Mouse (Mus musculus): Measurements from ENCODE around the gene Irf2.

Gene Irf2

GRCm38 (mm10) chr8:46881755-46882419 lies 142.4 kb downstream of the Irf2 start:
- no peak for DNase-seq (ENCODE audit: low spot score in 2 of 2)

DNA sequence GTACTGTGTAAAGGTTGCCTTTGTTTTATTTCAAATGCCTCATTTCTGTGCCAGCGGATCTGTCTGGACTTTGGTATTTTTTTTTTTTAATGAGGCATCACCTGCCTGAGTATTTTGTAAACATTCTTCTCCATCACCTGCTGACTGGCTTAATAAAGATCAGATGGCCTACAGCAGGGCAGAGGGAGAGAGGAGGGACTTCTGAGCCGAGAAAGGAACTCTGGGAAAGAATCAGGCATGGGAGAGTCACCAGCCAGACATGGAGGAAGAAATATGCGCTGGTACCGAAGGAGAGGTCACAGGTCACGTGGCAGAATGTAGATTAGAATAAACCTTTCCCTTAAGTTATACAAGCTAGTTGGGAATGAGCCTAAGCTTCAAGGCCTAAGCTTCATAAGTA lies 143.2 kb downstream of the Irf2 start:
- DNase-seq (ENCODE audit: low spot score in 2 of 2), result no peak

- no peak for DNase-seq (ENCODE audit: low spot score in 2 of 2)
Measured at GRCm38 (mm10) chr8:46883232-46884000, 143.9 kb downstream of the Irf2 start.

DNA sequence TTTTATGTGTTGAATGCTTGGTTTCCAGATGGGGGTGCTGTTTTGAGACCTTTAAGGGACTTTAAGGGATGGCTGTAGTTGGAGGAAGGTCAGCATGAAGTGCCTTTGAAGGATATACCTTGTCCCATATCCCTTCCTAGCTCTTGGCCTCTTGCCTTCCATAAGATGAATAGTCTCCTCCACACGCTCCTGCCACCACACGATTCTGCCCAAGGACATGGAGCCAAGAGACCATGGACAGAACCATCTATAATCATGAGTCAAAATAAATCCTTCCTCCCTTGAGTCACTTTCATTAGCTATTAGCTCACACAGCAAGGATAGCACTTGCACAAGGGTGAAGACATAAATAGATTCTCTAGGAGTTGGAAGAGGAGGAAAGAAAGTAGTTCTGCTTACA lies 146.3 kb downstream of the Irf2 start:
- no peak for DNase-seq (ENCODE audit: low spot score in 2 of 2)

DNA sequence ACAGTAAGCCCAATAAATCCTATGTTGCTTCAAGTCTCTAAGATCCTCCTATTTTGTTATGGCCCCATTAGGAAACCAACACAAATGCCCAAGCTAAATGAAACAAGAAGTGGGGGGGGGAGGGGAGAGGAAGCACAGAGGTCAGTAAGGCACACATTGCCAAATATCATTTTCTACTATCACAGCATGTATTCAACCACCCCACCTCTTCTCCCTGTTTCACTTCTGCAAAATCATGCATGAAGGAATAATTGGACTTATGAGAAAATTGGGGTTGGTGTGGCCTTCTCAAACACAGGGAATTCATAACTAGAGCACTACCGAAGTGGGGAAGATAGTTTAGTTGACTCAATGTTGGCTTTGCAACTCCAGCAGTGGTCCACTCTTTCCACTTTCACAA lies 146.7 kb downstream of the Irf2 start:
- DNase-seq (ENCODE audit: low spot score in 2 of 2), result no peak

DNA sequence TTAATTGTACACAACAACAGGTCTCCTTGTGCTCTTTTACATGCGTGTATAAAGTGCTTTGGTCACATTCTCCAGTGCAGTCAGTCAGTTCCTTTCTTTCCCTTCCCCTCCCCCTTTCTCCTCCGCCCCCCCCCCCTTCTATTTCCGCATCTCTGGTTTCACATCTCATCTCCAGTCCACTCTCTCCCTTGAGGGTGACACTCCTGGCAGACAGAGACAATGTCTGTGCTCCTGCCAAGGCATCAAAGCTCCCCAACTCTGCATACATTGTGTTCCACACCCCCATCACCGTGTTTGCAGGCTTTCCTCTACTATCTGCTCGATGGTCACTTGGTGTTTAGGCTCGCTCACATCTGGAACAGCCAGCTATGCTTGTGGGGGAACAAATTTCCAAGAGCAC lies 147.9 kb downstream of the Irf2 start:
- no peak for DNase-seq (ENCODE audit: low spot score in 2 of 2)

DNA sequence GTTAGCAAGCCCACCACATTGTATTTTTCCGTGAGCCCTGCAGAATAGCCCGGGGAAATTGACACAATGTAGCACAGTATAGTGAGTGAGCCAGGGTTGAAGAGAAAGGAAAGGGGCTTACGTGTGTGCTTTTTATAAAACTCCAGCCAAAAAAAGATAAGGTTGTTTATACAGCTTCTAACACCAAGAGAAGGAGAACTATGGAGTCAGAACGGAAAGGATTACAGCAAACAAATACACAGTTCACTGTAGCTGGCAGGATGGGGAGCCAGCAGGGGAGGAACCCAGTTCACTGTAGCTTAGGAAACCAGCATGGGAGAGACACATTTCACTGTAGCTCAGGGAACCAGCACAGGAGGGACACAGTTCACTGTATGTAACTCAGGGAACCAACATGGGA lies 149.0 kb downstream of the Irf2 start:
- no peak for DNase-seq (ENCODE audit: low spot score in 2 of 2)

DNA sequence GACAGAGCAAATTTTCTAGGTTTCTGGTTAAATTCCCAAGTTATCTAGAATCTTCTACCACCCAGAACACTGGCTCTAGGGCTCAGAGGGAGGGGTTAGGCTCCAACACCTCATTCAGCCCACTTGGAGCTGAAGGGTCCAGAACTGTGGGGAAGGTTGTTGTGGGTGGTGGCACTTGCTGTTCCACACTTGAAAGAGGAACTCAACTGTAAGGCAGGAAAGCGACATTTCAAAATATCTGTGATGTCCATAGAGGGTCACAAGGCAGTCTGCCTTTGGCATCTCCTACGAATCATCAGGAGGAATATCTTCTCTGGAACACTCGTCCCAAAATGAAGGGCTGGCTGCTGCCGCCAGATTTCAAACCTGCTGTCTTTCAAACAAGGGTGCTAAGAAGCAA lies 150.7 kb downstream of the Irf2 start:
- no peak for DNase-seq (ENCODE audit: low spot score in 2 of 2)

DNA sequence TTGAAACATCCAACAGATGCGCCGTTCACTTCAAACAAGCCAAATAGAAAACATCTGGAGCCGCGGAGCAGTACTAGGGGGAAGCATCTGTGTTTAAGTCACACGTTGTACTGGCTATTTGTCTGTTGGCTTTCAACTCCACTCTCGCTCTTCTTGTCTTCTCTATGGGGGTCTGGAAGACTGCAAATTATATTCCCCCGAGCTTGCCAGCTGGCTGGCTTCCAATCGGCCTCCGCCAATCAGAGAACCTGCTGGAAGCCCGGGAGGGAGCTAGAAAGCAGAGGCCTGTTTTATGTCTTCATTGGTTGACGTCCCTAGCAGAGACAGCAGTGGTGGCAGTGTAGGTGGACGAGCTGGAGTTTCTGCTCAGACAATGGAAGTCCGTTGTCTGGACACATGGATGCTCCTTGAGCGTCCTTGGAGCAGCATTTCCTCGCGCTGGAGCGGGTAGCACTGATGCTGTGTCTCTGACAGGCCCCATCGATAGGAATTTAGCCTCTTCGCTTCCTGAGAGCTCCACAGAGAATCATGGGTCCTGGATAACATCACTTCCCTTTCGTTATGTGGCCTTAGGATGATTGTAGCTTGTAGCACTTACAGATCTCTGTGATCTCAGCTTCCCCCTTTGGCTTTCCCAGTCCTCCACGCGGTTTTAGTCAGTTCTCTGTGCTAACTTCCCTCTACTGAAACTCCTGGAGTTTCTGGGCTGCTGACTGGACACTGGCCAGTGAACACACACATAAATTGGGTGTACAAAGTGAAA lies 153.2 kb downstream of the Irf2 start:
- DNase-seq (ENCODE audit: low spot score in 2 of 2), result no peak

GRCm38 (mm10) chr8:46894385-46894784 lies 154.9 kb downstream of the Irf2 start:
- no peak for DNase-seq (ENCODE audit: low spot score in 2 of 2)

- DNase-seq (ENCODE audit: low spot score in 2 of 2), result no peak
Measured at GRCm38 (mm10) chr8:46896005-46896404, 156.5 kb downstream of the Irf2 start.

- DNase-seq (ENCODE audit: low spot score in 2 of 2), result no peak
Measured at GRCm38 (mm10) chr8:46896704-46897103, 157.2 kb downstream of the Irf2 start.

Data from natural killer cell, adult 2 months (primary cell).